Mouse (Mus musculus): ENCODE measurements around the gene Olfr1406.
"Not testable (repeated sequence)": the region's sequence is repeated elsewhere in the genome, so short reads cannot be mapped to it uniquely, and the experiment has no call there.

Olfr1406 gene

GRCm38 (mm10) chr1:173190540-173190939, at the start of gene Olfr1406:
Gene Olfr1406 (minus strand): TSS chr1:173190640.
- DNase-seq: no peak

- DNase-seq: not testable (repeated sequence)
Observed at GRCm38 (mm10) chr1:173237004-173237403, 46.6 kb upstream of the Olfr1406 start.

- DNase-seq: no peak
Observed at GRCm38 (mm10) chr1:173227081-173227480, 36.6 kb upstream of the Olfr1406 start, which contains the start of gene Fcer1a. Gene Fcer1a (minus strand): TSS chr1:173227214.

- DNase-seq: no peak
Observed at GRCm38 (mm10) chr1:173216481-173216880, 26.0 kb upstream of the Olfr1406 start.

GRCm38 (mm10) chr1:173212092-173212491, 21.7 kb upstream of the Olfr1406 start, which contains the start of gene Olfr1404:
Gene Olfr1404 (plus strand): TSS chr1:173212392.
- no peak for DNase-seq

GRCm38 (mm10) chr1:173197508-173197907, 7.1 kb upstream of the Olfr1406 start, which contains the start of gene Olfr218:
Gene Olfr218 (plus strand): TSS chr1:173197808.
- no peak for DNase-seq

GRCm38 (mm10) chr1:173196359-173196758, 5.9 kb upstream of the Olfr1406 start:
- no peak for DNase-seq

- no peak for DNase-seq
Observed at GRCm38 (mm10) chr1:173192059-173192458, 1.6 kb upstream of the Olfr1406 start.

GRCm38 (mm10) chr1:173174154-173174842, 16.1 kb downstream of the Olfr1406 start:
- no peak for DNase-seq

- DNase-seq: no peak
Observed at GRCm38 (mm10) chr1:173137274-173137673, 53.2 kb downstream of the Olfr1406 start, which contains the start of gene Olfr1408. Gene Olfr1408 (minus strand): TSS chr1:173137374.
